Mouse (Mus musculus): ENCODE results near the gene Adpgk. TPM values are rescaled to one million over a fixed set of nuclear protein-coding genes. Genes with fewer than 3 reads are reported as not detected.

Gene Adpgk
- 19.3 and 23.1 TPM in 2 replicates for polyA plus RNA-seq (2015; fragmentation: Nextera tagmentation; extraction: Ambion mirVana)

DNA sequence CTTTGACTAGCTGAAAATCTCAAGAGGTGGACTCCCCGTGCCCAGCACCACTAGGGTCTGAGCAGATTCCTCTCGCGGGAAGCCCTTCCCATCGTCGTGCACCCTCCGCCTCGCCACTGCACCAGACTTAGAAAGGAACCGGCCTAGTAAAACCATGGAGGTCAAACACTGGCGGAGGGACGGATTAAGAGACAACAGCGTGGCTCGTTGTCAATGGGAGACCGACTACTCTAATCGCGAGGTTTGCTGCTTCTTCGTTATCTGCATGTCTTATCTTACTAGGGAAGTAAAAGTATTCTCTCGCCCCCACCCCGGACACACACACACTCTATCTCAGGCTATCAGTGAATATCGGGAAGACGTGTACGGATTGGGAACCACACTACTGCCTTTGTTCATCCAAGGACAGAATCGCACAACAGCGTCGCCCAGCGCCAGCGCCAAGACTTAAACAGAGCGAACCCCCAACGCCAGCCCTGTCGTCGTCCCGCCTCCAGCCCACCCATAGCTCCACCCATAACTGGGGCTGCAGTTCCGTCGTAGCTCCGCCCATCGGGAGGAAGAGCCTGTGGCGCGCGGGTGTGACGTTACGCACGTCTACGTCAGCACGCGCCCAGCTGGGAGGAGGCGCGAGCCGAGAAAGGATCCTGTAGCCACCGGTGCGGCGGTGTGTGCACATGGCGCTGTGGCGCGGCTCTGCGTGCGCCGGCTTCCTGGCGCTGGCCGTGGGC is at the start of gene Adpgk:
Gene Adpgk, plus strand, starts transcription at position 602 of the 731 bp plus-strand sequence.

DNA sequence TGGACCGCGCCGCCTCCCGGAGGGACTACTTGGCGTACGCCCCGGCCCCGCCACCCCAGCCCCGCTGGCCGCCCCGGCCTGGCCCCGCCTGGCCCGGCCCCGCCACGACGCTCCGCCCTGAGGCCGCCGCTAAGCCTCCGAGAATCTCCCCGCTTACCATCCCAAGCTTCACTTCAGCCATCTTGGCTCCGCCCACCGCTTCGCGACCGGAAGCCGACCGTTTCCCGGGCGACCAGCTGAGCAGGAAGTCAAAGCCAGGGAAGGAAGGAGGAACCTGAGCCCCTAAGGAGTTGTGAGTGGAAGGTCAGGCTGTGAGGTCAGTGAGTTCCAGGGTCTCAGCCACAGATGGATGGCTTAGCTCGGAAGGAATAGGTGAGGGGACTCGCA is 61.9 kb downstream of the Adpgk start, which contains the start of gene Bbs4:
Gene Bbs4, minus strand, starts transcription at position 256 of the 387 bp plus-strand sequence.

Other genes starting within 250 kb of the Adpgk start
- 18.8 and 22.0 TPM in 2 replicates for gene Bbs4, start 62.0 kb downstream of the Adpgk start, polyA plus RNA-seq (2015; fragmentation: Nextera tagmentation; extraction: Ambion mirVana)
- 9.0 and 12.4 TPM in 2 replicates for gene Arih1, start 195.1 kb downstream of the Adpgk start, polyA plus RNA-seq (2015; fragmentation: Nextera tagmentation; extraction: Ambion mirVana)
- gene Hexa, start 248.0 kb downstream of the Adpgk start, polyA plus RNA-seq (2015; fragmentation: Nextera tagmentation; extraction: Ambion mirVana) = 93.0 and 107 TPM in 2 replicates
- 2.8 and 4.2 TPM in 2 replicates for gene Tmem202, start 248.3 kb downstream of the Adpgk start, polyA plus RNA-seq (2015; fragmentation: Nextera tagmentation; extraction: Ambion mirVana)